21 mouse cellular contexts compared by ENCODE assay signal in the genomic region with DNA sequence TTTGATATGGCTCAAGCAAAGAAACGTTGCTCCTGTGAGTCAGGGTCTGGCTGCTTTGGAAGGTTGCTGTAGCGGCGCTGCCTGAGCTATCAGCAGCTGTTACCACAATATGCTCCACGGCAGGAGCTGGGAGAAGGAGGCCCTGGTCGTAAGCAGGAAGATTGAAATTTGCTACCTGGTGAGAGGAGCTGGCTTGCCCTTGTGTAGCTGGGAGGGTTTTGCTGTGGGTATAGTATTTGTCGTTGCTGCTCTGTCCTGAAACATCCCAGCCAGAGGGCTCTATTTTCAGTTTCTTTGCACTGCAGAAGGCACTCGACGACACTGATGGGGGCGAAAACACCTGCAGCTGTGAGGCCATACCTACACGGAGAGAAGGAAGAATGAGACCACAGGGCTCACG. TPM values are rescaled to one million over a fixed set of nuclear protein-coding genes. Genes with fewer than 3 reads are reported as not detected.
DNase-seq lines count a peak whose midpoint lies in the region; ATAC-seq lines count a peak whose summit lies in the region.
"Had no signal": no experiment of that assay in that cellular context is flagged by ENCODE, and none has a peak within 500 bp of the region (broad histone marks: within the 10 kb centered on the region; RNA-seq: fewer than 3 reads in every experiment).

No protein-coding gene starts in this region.

- H3K4me3 ChIP-seq in hindbrain, embryonic 14.5 days (replicated peaks; ENCODE audit: low read length), result no peak overlapping the region
- H3K4me3 ChIP-seq in midbrain, embryonic 11.5 days (ENCODE audit: low read depth, low read length), result no peak overlapping the region
- H3K4me3 ChIP-seq: forebrain, embryonic 13.5 days; liver, embryonic 12.5 days; midbrain, embryonic 12.5 days; neural tube, embryonic 12.5 days; stomach, embryonic 15.5 days had no signal

- DNase-seq in layer of hippocampus, adult 8-10 months (ENCODE audit: low spot score in 2 of 2), result peak; percentile 39 to 46
- DNase-seq in layer of hippocampus, adult 11-12 months (ENCODE audit: low spot score), result no peak
- peak; percentile 69 to 81 for DNase-seq in cerebellum, adult 18-20 months
- DNase-seq in cerebellum, postnatal 25 days, result peak; percentile 76 to 79
- DNase-seq in thymus, postnatal 10 days (ENCODE audit: low spot score in 2 of 2), result peak; percentile 59 to 61
- no peak for DNase-seq in hindbrain, embryonic 14.5 days (ENCODE audit: low spot score)
- no peak for DNase-seq in midbrain, embryonic 11.5 days (ENCODE audit: low spot score, missing footprints)
- no peak for DNase-seq in urinary bladder, postnatal 36 days (ENCODE audit: low spot score in 2 of 2)
- DNase-seq: adrenal gland, postnatal 14 days; gastrocnemius, postnatal 36 days; heart, postnatal 14 days; kidney, postnatal 4 days had no signal

- no peaks in the 10 kb centered on the region for H3K9me3 ChIP-seq in hindbrain, embryonic 14.5 days (ENCODE audit: control insufficient read depth, low read length)
- H3K9me3 ChIP-seq in midbrain, embryonic 11.5 days (ENCODE audit: control insufficient read depth, low read length), result no peaks in the 10 kb centered on the region
- H3K9me3 ChIP-seq: forebrain, embryonic 13.5 days; liver, embryonic 12.5 days; midbrain, embryonic 12.5 days; neural tube, embryonic 12.5 days; stomach, embryonic 15.5 days had no signal

- no peak overlapping the region for H3K9ac ChIP-seq in hindbrain, embryonic 14.5 days
- no peak overlapping the region for H3K9ac ChIP-seq in midbrain, embryonic 11.5 days (ENCODE audit: low read length)
- H3K9ac ChIP-seq: forebrain, embryonic 13.5 days; liver, embryonic 12.5 days; midbrain, embryonic 12.5 days; neural tube, embryonic 12.5 days; stomach, embryonic 15.5 days had no signal

- H3K4me1 ChIP-seq in hindbrain, embryonic 14.5 days (replicated peaks; ENCODE audit: control insufficient read depth, insufficient read depth, low read length), result no peaks in the 10 kb centered on the region; the same call in 1 of the 2 replicates
- no peaks in the 10 kb centered on the region for H3K4me1 ChIP-seq in midbrain, embryonic 11.5 days (ENCODE audit: control insufficient read depth, insufficient read depth, low read length)
- H3K4me1 ChIP-seq: neural tube, embryonic 12.5 days had no signal

- no peak overlapping the region for H3K27ac ChIP-seq in hindbrain, embryonic 14.5 days
- no peak overlapping the region for H3K27ac ChIP-seq in midbrain, embryonic 11.5 days (ENCODE audit: low read depth, low read length)
- H3K27ac ChIP-seq: forebrain, embryonic 13.5 days; liver, embryonic 12.5 days; midbrain, embryonic 12.5 days; neural tube, embryonic 12.5 days; stomach, embryonic 15.5 days had no signal

- WGBS in hindbrain, embryonic 14.5 days, result 88% methylated on average over 11 of the region's 11 CpGs
- 91% methylated on average over 11 of the region's 11 CpGs for WGBS in midbrain, embryonic 11.5 days

- H3K36me3 ChIP-seq in hindbrain, embryonic 14.5 days (replicated peaks; ENCODE audit: control insufficient read depth, insufficient read depth), result peaks cover 25% of the 10 kb centered on the region
- peaks cover 2% of the 10 kb centered on the region; the same call in 1 of the 2 replicates for H3K36me3 ChIP-seq in midbrain, embryonic 11.5 days (ENCODE audit: control insufficient read depth, insufficient read depth, low read length)

- no peaks in the 10 kb centered on the region for H3K27me3 ChIP-seq in hindbrain, embryonic 14.5 days (ENCODE audit: control insufficient read depth, insufficient read depth, low read length)
- H3K27me3 ChIP-seq in midbrain, embryonic 11.5 days (ENCODE audit: control insufficient read depth, insufficient read depth, low read length), result no peaks in the 10 kb centered on the region
- H3K27me3 ChIP-seq: forebrain, embryonic 13.5 days; liver, embryonic 12.5 days; midbrain, embryonic 12.5 days; neural tube, embryonic 12.5 days; stomach, embryonic 15.5 days had no signal

- ATAC-seq in hindbrain, embryonic 14.5 days (ENCODE audit: low FRiP score), result no peak
- ATAC-seq in midbrain, embryonic 11.5 days (ENCODE audit: low FRiP score), result no peak
- ATAC-seq: forebrain, embryonic 13.5 days; liver, embryonic 12.5 days; lung, postnatal 0 days had no signal

- no peak overlapping the region for H3K4me2 ChIP-seq in hindbrain, embryonic 14.5 days (replicated peaks)
- no peak overlapping the region for H3K4me2 ChIP-seq in midbrain, embryonic 11.5 days
- H3K4me2 ChIP-seq: forebrain, embryonic 13.5 days; liver, embryonic 12.5 days; midbrain, embryonic 12.5 days; neural tube, embryonic 12.5 days; stomach, embryonic 15.5 days had no signal

RNA-seq across cellular contexts. Expression of a gene that starts 13.4 kb away (rescaled TPM):
- total RNA-seq in layer of hippocampus, adult 8-10 months (2022), result 100 to 1,000 TPM; 115 to 141 (median 129) TPM
- polyA plus RNA-seq in hindbrain, embryonic 14.5 days (2014; fragmentation: Nextera tagmentation; extraction: Ambion mirVana), result 16.3 and 17.6 TPM in 2 replicates
- 15.9 and 16.6 TPM in 2 replicates for polyA plus RNA-seq in midbrain, embryonic 11.5 days (2014; fragmentation: Nextera tagmentation; extraction: Ambion mirVana)

RNA-seq across cellular contexts. Expression of a gene that starts 31.3 kb away (rescaled TPM):
- total RNA-seq in layer of hippocampus, adult 8-10 months (2022), result 10 to 100 TPM in 2 of 4 experiments, 1 to 10 TPM in 2; 7.4 to 12.1 (median 9.7) TPM
- polyA plus RNA-seq in hindbrain, embryonic 14.5 days (2014; fragmentation: Nextera tagmentation; extraction: Ambion mirVana), result 18.5 and 18.8 TPM in 2 replicates
- 36.3 and 44.6 TPM in 2 replicates for polyA plus RNA-seq in midbrain, embryonic 11.5 days (2014; fragmentation: Nextera tagmentation; extraction: Ambion mirVana)

RNA-seq across cellular contexts. Expression of a gene that starts 31.4 kb away (rescaled TPM):
- 10 to 100 TPM; 11.4 to 14.3 (median 13.1) TPM for total RNA-seq in layer of hippocampus, adult 8-10 months (2022)
- 20.4 and 25.2 TPM in 2 replicates for polyA plus RNA-seq in hindbrain, embryonic 14.5 days (2014; fragmentation: Nextera tagmentation; extraction: Ambion mirVana)
- polyA plus RNA-seq in midbrain, embryonic 11.5 days (2014; fragmentation: Nextera tagmentation; extraction: Ambion mirVana), result 22.8 and 25.6 TPM in 2 replicates

RNA-seq across cellular contexts. Expression of a gene that starts 31.4 kb away (rescaled TPM):
- under 1 TPM in 3 of 4 experiments, not detected in 1; 0.21 to 0.83 (median 0.30) TPM for total RNA-seq in layer of hippocampus, adult 8-10 months (2022)
- 0.54 TPM in 1 of 2 replicates, not detected in the other for polyA plus RNA-seq in hindbrain, embryonic 14.5 days (2014; fragmentation: Nextera tagmentation; extraction: Ambion mirVana)
- polyA plus RNA-seq in midbrain, embryonic 11.5 days (2014; fragmentation: Nextera tagmentation; extraction: Ambion mirVana), result 0.15 TPM in 1 of 2 replicates, not detected in the other
- total RNA-seq: adrenal gland, postnatal 14 days had no signal
- polyA plus RNA-seq: forebrain, embryonic 13.5 days; lung, postnatal 0 days; midbrain, embryonic 12.5 days had no signal

RNA-seq across cellular contexts. Expression of a gene that starts 38.8 kb away (rescaled TPM):
- not detected for total RNA-seq in layer of hippocampus, adult 8-10 months (2022)
- not detected in 2 replicates for polyA plus RNA-seq in hindbrain, embryonic 14.5 days (2014; fragmentation: Nextera tagmentation; extraction: Ambion mirVana)
- not detected in 2 replicates for polyA plus RNA-seq in midbrain, embryonic 11.5 days (2014; fragmentation: Nextera tagmentation; extraction: Ambion mirVana)
- total RNA-seq: adrenal gland, postnatal 14 days; gastrocnemius, postnatal 36 days; heart, postnatal 14 days; left cerebral cortex, postnatal 36 days had no signal
- polyA plus RNA-seq: embryonic facial prominence, embryonic 14.5 days; forebrain, embryonic 13.5 days; intestine, embryonic 14.5 days; liver, embryonic 12.5 days; lung, postnatal 0 days; midbrain, embryonic 12.5 days; neural tube, embryonic 12.5 days; stomach, embryonic 15.5 days had no signal

Comparison
In these comparisons a context has a peak if more than half of its experiments do, and no peak if none do; other contexts are left out.
1. DNase-seq: peak in layer of hippocampus, adult 8-10 months (2 of 2), cerebellum, adult 18-20 months (2 of 2), cerebellum, postnatal 25 days (2 of 2) and thymus, postnatal 10 days (2 of 2); none in layer of hippocampus, adult 11-12 months (single experiment), hindbrain, embryonic 14.5 days (single experiment), midbrain, embryonic 11.5 days (single experiment) and urinary bladder, postnatal 36 days (0 of 2).